Mouse (Mus musculus) cerebellum, postnatal 4 days (tissue): ENCODE measurements around the gene Efna5.

Source experiments
- DNase-seq, 2 experiments: peaks; one replicate each; pipeline ENCODE4 v3.0.0; 2022; ENCODE audit warnings: low spot score in 2 of 2, mixed read lengths in 1 of 2

The Efna5 gene

GRCm38 (mm10) chr17:62750647-62751046 lies 130.5 kb downstream of the Efna5 start:
- no peak for DNase-seq

GRCm38 (mm10) chr17:62748803-62749619 lies 132.1 kb downstream of the Efna5 start:
- DNase-seq, result no peak

GRCm38 (mm10) chr17:62747381-62747780 lies 133.7 kb downstream of the Efna5 start:
- DNase-seq, result no peak

- DNase-seq, result no peak
Measured at GRCm38 (mm10) chr17:62746827-62747226, 134.3 kb downstream of the Efna5 start.

- DNase-seq, result no peak
Measured at GRCm38 (mm10) chr17:62745286-62745685, 135.8 kb downstream of the Efna5 start.

GRCm38 (mm10) chr17:62744239-62744638 lies 136.9 kb downstream of the Efna5 start:
- DNase-seq, result no peak

GRCm38 (mm10) chr17:62741702-62742101 lies 139.4 kb downstream of the Efna5 start:
- no peak for DNase-seq

- DNase-seq, result no peak
Measured at GRCm38 (mm10) chr17:62741020-62741419, 140.1 kb downstream of the Efna5 start.

GRCm38 (mm10) chr17:62739993-62740392 lies 141.1 kb downstream of the Efna5 start:
- DNase-seq, result no peak

GRCm38 (mm10) chr17:62737404-62737803 lies 143.7 kb downstream of the Efna5 start:
- DNase-seq, result no peak

GRCm38 (mm10) chr17:62735943-62736342 lies 145.2 kb downstream of the Efna5 start:
- no peak for DNase-seq

GRCm38 (mm10) chr17:62734901-62735300 lies 146.2 kb downstream of the Efna5 start:
- DNase-seq, result no peak

- DNase-seq, result no peak
Measured at GRCm38 (mm10) chr17:62734067-62734466, 147.1 kb downstream of the Efna5 start.

GRCm38 (mm10) chr17:62729754-62730470 lies 151.2 kb downstream of the Efna5 start:
- no peak for DNase-seq

- no peak for DNase-seq
Measured at GRCm38 (mm10) chr17:62728142-62728917, 152.8 kb downstream of the Efna5 start.

GRCm38 (mm10) chr17:62726102-62726501 lies 155.0 kb downstream of the Efna5 start:
- no peak for DNase-seq

GRCm38 (mm10) chr17:62722962-62723361 lies 158.2 kb downstream of the Efna5 start:
- no peak for DNase-seq

GRCm38 (mm10) chr17:62721595-62721994 lies 159.5 kb downstream of the Efna5 start:
- no peak for DNase-seq

GRCm38 (mm10) chr17:62720740-62721450 lies 160.2 kb downstream of the Efna5 start:
- DNase-seq, result no peak

GRCm38 (mm10) chr17:62717426-62718131 lies 163.5 kb downstream of the Efna5 start:
- DNase-seq, result no peak

GRCm38 (mm10) chr17:62713455-62713854 lies 167.7 kb downstream of the Efna5 start:
- no peak for DNase-seq
